Mouse (Mus musculus): ENCODE data around the gene Dbn1. TPM values are rescaled to one million over a fixed set of nuclear protein-coding genes. Genes with fewer than 3 reads are reported as not detected.

Gene Dbn1
- total and polyA plus RNA-seq, 3 experiments: 0.09 to 3.1 (median 0.59) TPM

DNA sequence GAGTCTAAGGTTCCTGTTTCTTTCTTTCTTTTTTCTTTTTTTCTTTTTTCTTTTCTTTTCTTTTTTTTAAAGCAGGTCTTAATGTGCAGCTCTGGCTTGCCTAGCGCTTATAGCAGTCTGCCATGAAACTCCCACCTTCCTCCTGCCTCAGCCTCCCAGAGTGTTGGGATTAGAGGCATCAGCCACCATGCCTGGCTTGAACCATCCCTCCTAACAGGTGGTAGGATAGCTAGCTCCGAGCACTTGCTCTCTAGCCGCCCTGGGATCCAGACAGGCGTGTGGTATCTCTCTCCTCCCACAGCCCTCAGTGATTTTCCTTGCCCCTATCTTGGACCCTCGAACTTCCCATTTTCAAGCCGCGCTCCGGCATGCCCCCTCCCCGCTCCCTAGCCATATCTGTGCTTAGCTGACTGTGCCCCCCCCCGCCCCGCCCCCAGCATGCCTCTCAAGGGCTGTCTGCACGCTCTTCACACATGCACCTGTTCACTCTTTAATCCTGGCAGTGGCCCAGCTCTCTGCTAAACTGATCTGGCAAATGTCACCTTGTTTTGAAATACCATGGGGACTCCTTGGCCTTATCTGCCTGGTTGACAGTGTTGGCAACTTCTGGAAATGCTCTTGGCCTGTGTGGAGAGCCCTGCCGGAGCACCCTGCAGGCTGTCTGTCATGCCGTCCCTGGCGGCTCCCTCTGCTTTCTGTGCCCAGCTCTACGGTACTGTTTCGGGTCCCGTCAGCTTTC is 7.1 kb upstream of the Dbn1 start:
- Histone ChIP-seq H3K9me3 (replicated peaks; ENCODE audit: low read length) (no peaks in the 10 kb centered on the region), H3K4me2 (ENCODE audit: insufficient read depth, low read depth, poor library complexity, severe bottlenecking) (no peak overlapping the region), H3K79me2 (replicated peaks; ENCODE audit: control insufficient read depth, extremely low read depth, insufficient read depth, poor library complexity, severe bottlenecking) (no peaks in the 10 kb centered on the region), H3K9ac (ENCODE audit: insufficient read depth, low read depth) (no peak overlapping the region), H3K4me3 (replicated peaks in 1 of 3; ENCODE audit: low read depth in 2 of 3, low read length in 2 of 3, poor library complexity in 1 of 3) (no peak overlapping the region), H3K36me3 (replicated peaks in 1 of 2; ENCODE audit: control insufficient read depth in 1 of 2, insufficient read depth in 1 of 2, low read length in 1 of 2) (peaks cover 4 to 33% of the 10 kb centered on the region in 2 experiments), H3K27me3 (replicated peaks) (peaks cover 33% of the 10 kb centered on the region), H3K4me1 (ENCODE audit: control insufficient read depth in 1 of 2, insufficient read depth in 2 of 2) (no peaks in the 10 kb centered on the region), H3K27ac (ENCODE audit: insufficient read depth, low read depth) (no peak overlapping the region)
- dilution Hi-C loops (cut with MboI; ENCODE audit: extremely low pct_ligation_motif_present, extremely low pct_unique_long_range_greater_than_20kb, low sequenced_read_pairs) (no loop called here), in situ Hi-C loops (cut with MboI; ENCODE audit: low pct_ligation_motif_present, low pct_unique_long_range_greater_than_20kb, low sequenced_read_pairs) (no loop called here)
- no peak for DNase-seq (ENCODE audit: extremely low read depth)
- TF ChIP-seq HCFC1 (IDR thresholded peaks at IDR 0.05; ENCODE audit: low read depth, low read length) (no peak), USF2 (conservative IDR thresholded peaks at IDR 0.05; ENCODE audit: low read depth, low read length) (no peak), EP300 (IDR thresholded peaks at IDR 0.05; ENCODE audit: low read length) (no peak), PAX5 (IDR thresholded peaks at IDR 0.05; ENCODE audit: low read length) (no peak), ZKSCAN1 (IDR thresholded peaks at IDR 0.05; ENCODE audit: borderline replicate concordance, low read depth, low read length) (no peak), ZNF384 (IDR thresholded peaks at IDR 0.05; ENCODE audit: low read depth, low read length) (no peak), JUND (conservative IDR thresholded peaks at IDR 0.05; ENCODE audit: low read depth, low read length) (no peak), CTCF (conservative IDR thresholded peaks at IDR 0.05 in 1 of 2, IDR thresholded peaks at IDR 0.05 in 1 of 2; ENCODE audit: low read depth in 2 of 2, low read length in 2 of 2) (no peak), BHLHE40 (IDR thresholded peaks at IDR 0.05; ENCODE audit: low read depth, low read length) (no peak), SMC3 (IDR thresholded peaks at IDR 0.05; ENCODE audit: low read depth, low read length) (no peak), IRF4 (IDR thresholded peaks at IDR 0.05; ENCODE audit: low read depth, low read length) (no peak), USF1 (IDR thresholded peaks at IDR 0.05; ENCODE audit: low read depth, low read length) (no peak), UBTF (IDR thresholded peaks at IDR 0.05; ENCODE audit: low read depth, low read length) (no peak), NELFE (IDR thresholded peaks at IDR 0.05; ENCODE audit: low read depth, low read length) (no peak), CHD1 (IDR thresholded peaks at IDR 0.05; ENCODE audit: low read depth, low read length) (no peak)

DNA sequence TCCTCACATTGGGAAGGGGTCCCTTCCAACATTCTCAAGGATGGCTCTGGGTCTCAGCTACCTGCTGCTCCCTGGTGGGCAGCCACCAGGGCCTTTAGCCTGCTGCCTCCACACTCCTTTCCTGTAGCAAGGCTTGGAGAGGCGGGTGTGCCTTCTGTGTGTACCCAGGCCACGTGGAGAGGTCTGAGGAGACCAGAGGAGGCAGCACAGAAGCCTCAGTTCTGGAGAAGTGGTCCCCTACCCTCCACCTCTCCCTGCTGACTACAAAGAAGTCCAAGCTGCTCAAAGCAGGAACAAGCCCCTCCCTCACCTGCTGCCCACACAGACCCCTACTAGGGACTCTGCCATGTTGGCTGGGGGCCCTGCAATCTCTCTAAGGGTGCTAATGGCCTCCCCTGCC is 6.3 kb upstream of the Dbn1 start:
- DNase-seq (ENCODE audit: extremely low read depth): no peak
- Histone ChIP-seq H3K9me3 (replicated peaks; ENCODE audit: low read length) (no peaks in the 10 kb centered on the region), H3K4me1 (ENCODE audit: control insufficient read depth in 1 of 2, insufficient read depth in 2 of 2) (no peaks in the 10 kb centered on the region), H3K27me3 (replicated peaks) (peaks cover 37% of the 10 kb centered on the region), H3K27ac (ENCODE audit: insufficient read depth, low read depth) (no peak overlapping the region), H3K9ac (ENCODE audit: insufficient read depth, low read depth) (no peak overlapping the region), H3K36me3 (replicated peaks in 1 of 2; ENCODE audit: control insufficient read depth in 1 of 2, insufficient read depth in 1 of 2, low read length in 1 of 2) (peaks cover 4 to 26% of the 10 kb centered on the region in 2 experiments), H3K79me2 (replicated peaks; ENCODE audit: control insufficient read depth, extremely low read depth, insufficient read depth, poor library complexity, severe bottlenecking) (no peaks in the 10 kb centered on the region), H3K4me3 (replicated peaks in 1 of 3; ENCODE audit: low read depth in 2 of 3, low read length in 2 of 3, poor library complexity in 1 of 3) (no peak overlapping the region), H3K4me2 (ENCODE audit: insufficient read depth, low read depth, poor library complexity, severe bottlenecking) (no peak overlapping the region)
- in situ Hi-C loops (cut with MboI; ENCODE audit: low pct_ligation_motif_present, low pct_unique_long_range_greater_than_20kb, low sequenced_read_pairs): no loop called here
- TF ChIP-seq JUN (IDR thresholded peaks at IDR 0.05; ENCODE audit: insufficient read depth, low read depth, low read length): no peak
- TF ChIP-seq HCFC1 (IDR thresholded peaks at IDR 0.05; ENCODE audit: low read depth, low read length): no peak
- no peak for TF ChIP-seq MAZ (IDR thresholded peaks at IDR 0.05; ENCODE audit: low read depth, low read length)
- dilution Hi-C loops (cut with MboI; ENCODE audit: extremely low pct_ligation_motif_present, extremely low pct_unique_long_range_greater_than_20kb, low sequenced_read_pairs): no loop called here
